ENCODE assay signal across 8 mouse cellular contexts in genomic region chr15:102753170-102753569, GRCm38 (mm10). TPM values are rescaled to one million over a fixed set of nuclear protein-coding genes. Genes with fewer than 3 reads are reported as not detected.
DNase-seq lines count a peak whose midpoint lies in the region; ATAC-seq lines count a peak whose summit lies in the region.

No protein-coding gene starts in this region.

- H3K9me3 ChIP-seq in embryonic facial prominence, embryonic 12.5 days, result no peaks in the 10 kb centered on the region
- no peaks in the 10 kb centered on the region for H3K9me3 ChIP-seq in intestine, embryonic 16.5 days (ENCODE audit: control insufficient read depth, low read length)

- no peaks in the 10 kb centered on the region for H3K36me3 ChIP-seq in embryonic facial prominence, embryonic 12.5 days
- H3K36me3 ChIP-seq in intestine, embryonic 16.5 days (ENCODE audit: control insufficient read depth, insufficient read depth, low read length), result no peaks in the 10 kb centered on the region

- no peak overlapping the region for H3K4me3 ChIP-seq in embryonic facial prominence, embryonic 12.5 days
- H3K4me3 ChIP-seq in intestine, embryonic 16.5 days (ENCODE audit: low read length), result no peak overlapping the region

- H3K4me2 ChIP-seq in embryonic facial prominence, embryonic 12.5 days (replicated peaks), result no peak overlapping the region
- H3K4me2 ChIP-seq in intestine, embryonic 16.5 days (ENCODE audit: low read depth, low read length), result no peak overlapping the region

- no peak overlapping the region for H3K27ac ChIP-seq in embryonic facial prominence, embryonic 12.5 days
- no peak overlapping the region for H3K27ac ChIP-seq in intestine, embryonic 16.5 days (ENCODE audit: low read length)

- H3K9ac ChIP-seq in embryonic facial prominence, embryonic 12.5 days, result no peak overlapping the region
- no peak overlapping the region for H3K9ac ChIP-seq in intestine, embryonic 16.5 days (ENCODE audit: low read depth, low read length)

- DNase-seq in spleen, postnatal 10 days (ENCODE audit: low spot score in 2 of 2), result peak; percentile 32 to 61
- DNase-seq in spleen, adult 12 weeks (ENCODE audit: low spot score), result no peak
- DNase-seq in adrenal gland, adult 8-10 months, result peak; percentile 27
- DNase-seq in lung, postnatal 36 days, result peak; percentile 67
- peak; percentile 33 to 77 for DNase-seq in spleen, postnatal 4 days (ENCODE audit: low spot score in 2 of 2)
- no peak for DNase-seq in left cerebral cortex, postnatal 36 days (ENCODE audit: low spot score in 2 of 2)

- intact Hi-C loops in left cerebral cortex, postnatal 36 days (cut with DNase I), result no loop called here

- H3K27me3 ChIP-seq in embryonic facial prominence, embryonic 12.5 days, result peaks cover 77% of the 10 kb centered on the region
- peaks cover 39% of the 10 kb centered on the region for H3K27me3 ChIP-seq in intestine, embryonic 16.5 days (replicated peaks; ENCODE audit: control insufficient read depth, insufficient read depth, low read length)

- ATAC-seq in embryonic facial prominence, embryonic 12.5 days (ENCODE audit: insufficient number of reproducible peaks, insufficient read depth, low FRiP score, low TSS enrichment), result peak; percentile 43; the same call in 1 of the 2 replicates
- peak; percentile 33; the same call in 1 of the 2 replicates for ATAC-seq in intestine, embryonic 16.5 days

- WGBS in embryonic facial prominence, embryonic 12.5 days, result 3% methylated on average over 13 of the region's 13 CpGs
- WGBS in intestine, embryonic 16.5 days, result 2% methylated on average over 13 of the region's 13 CpGs

- H3K4me1 ChIP-seq in embryonic facial prominence, embryonic 12.5 days, result no peaks in the 10 kb centered on the region
- H3K4me1 ChIP-seq in intestine, embryonic 16.5 days (ENCODE audit: control insufficient read depth, insufficient read depth, low read length), result no peaks in the 10 kb centered on the region

RNA-seq across cellular contexts. Expression of gene Calcoco1, which starts 31.2 kb away (rescaled TPM):
- total RNA-seq in adrenal gland, adult 8-10 months (2022), result 100 to 1,000 TPM; 119 to 225 (median 182) TPM
- 46.4 and 50.2 TPM in 2 replicates for polyA plus RNA-seq in embryonic facial prominence, embryonic 12.5 days (2016; fragmentation: Nextera tagmentation; extraction: Ambion mirVana)
- 26.5 and 27.0 TPM in 2 replicates for polyA plus RNA-seq in intestine, embryonic 16.5 days (2015; fragmentation: Nextera tagmentation; extraction: Ambion mirVana)
- total RNA-seq in left cerebral cortex, postnatal 36 days (2021), result 10 to 100 TPM; 70.8 to 82.0 TPM

Comparison
In these comparisons a context has a peak if more than half of its experiments do, and no peak if none do; other contexts are left out.
1. DNase-seq: peak in spleen, postnatal 10 days (2 of 2), adrenal gland, adult 8-10 months (single experiment), lung, postnatal 36 days (single experiment) and spleen, postnatal 4 days (2 of 2); none in spleen, adult 12 weeks (single experiment) and left cerebral cortex, postnatal 36 days (0 of 2).